Mouse (Mus musculus): ENCODE data around the gene Clybl. TPM values are rescaled to one million over a fixed set of nuclear protein-coding genes. Genes with fewer than 3 reads are reported as not detected.

The Clybl gene
- total and polyA plus RNA-seq, 3 experiments = 16.5 to 25.7 (median 18.7) TPM

- no peaks in the 10 kb centered on the region for H3K9me3 ChIP-seq (replicated peaks; ENCODE audit: low read length)
- DNase-seq (ENCODE audit: extremely low read depth) = no peak
- no peaks in the 10 kb centered on the region for H3K79me2 ChIP-seq (replicated peaks; ENCODE audit: control insufficient read depth, extremely low read depth, insufficient read depth, poor library complexity, severe bottlenecking)
- in situ Hi-C loops (cut with MboI; ENCODE audit: low pct_ligation_motif_present, low pct_unique_long_range_greater_than_20kb, low sequenced_read_pairs) = no loop called here
- no peak overlapping the region for H3K9ac ChIP-seq (ENCODE audit: insufficient read depth, low read depth)
- TF ChIP-seq USF2 (conservative IDR thresholded peaks at IDR 0.05; ENCODE audit: low read depth, low read length) (no peak), HCFC1 (IDR thresholded peaks at IDR 0.05; ENCODE audit: low read depth, low read length) (no peak), POLR2AphosphoS2 (IDR thresholded peaks at IDR 0.05; ENCODE audit: low read depth, low read length) (no peak), ELF1 (IDR thresholded peaks at IDR 0.05; ENCODE audit: low read depth, low read length) (no peak), MAFK (IDR thresholded peaks at IDR 0.05; ENCODE audit: insufficient replicate concordance, low read length) (no peak), RCOR1 (conservative IDR thresholded peaks at IDR 0.05; ENCODE audit: low read depth, low read length) (no peak), NELFE (IDR thresholded peaks at IDR 0.05; ENCODE audit: low read depth, low read length) (no peak), GABPA (IDR thresholded peaks at IDR 0.05; ENCODE audit: insufficient replicate concordance, low read depth, low read length) (no peak), UBTF (IDR thresholded peaks at IDR 0.05; ENCODE audit: low read depth, low read length) (no peak), MEF2A (IDR thresholded peaks at IDR 0.05; ENCODE audit: borderline replicate concordance, low read depth, low read length) (no peak)
- no peaks in the 10 kb centered on the region for H3K27me3 ChIP-seq (replicated peaks)
- no peak overlapping the region for H3K27ac ChIP-seq (ENCODE audit: insufficient read depth, low read depth)
- dilution Hi-C loops (cut with MboI; ENCODE audit: extremely low pct_ligation_motif_present, extremely low pct_unique_long_range_greater_than_20kb, low sequenced_read_pairs) = no loop called here
- no peak overlapping the region for H3K4me2 ChIP-seq (ENCODE audit: insufficient read depth, low read depth, poor library complexity, severe bottlenecking)
- H3K36me3 ChIP-seq (replicated peaks in 1 of 2; ENCODE audit: control insufficient read depth in 1 of 2, insufficient read depth in 1 of 2, low read length in 1 of 2) = no peaks in the 10 kb centered on the region
- H3K4me1 ChIP-seq (ENCODE audit: control insufficient read depth in 1 of 2, insufficient read depth in 2 of 2) = 0 out of 4 replicates have a peak, but pooled peaks cover 0 to 2% of the 10 kb centered on the region in 2 experiments
- no peak overlapping the region for H3K4me3 ChIP-seq (replicated peaks in 1 of 3; ENCODE audit: low read depth in 2 of 3, low read length in 2 of 3, poor library complexity in 1 of 3)
Measured at GRCm38 (mm10) chr14:122349326-122349725, 167.8 kb downstream of the Clybl start.

- no peak overlapping the region for H3K4me3 ChIP-seq (replicated peaks in 1 of 3; ENCODE audit: low read depth in 2 of 3, low read length in 2 of 3, poor library complexity in 1 of 3)
- no peak for TF ChIP-seq SIN3A (IDR thresholded peaks at IDR 0.05; ENCODE audit: low read length)
- TF ChIP-seq ZKSCAN1 (IDR thresholded peaks at IDR 0.05; ENCODE audit: borderline replicate concordance, low read depth, low read length) = no peak
- TF ChIP-seq TBP (conservative IDR thresholded peaks at IDR 0.05; ENCODE audit: low read depth, low read length) = no peak
- TF ChIP-seq RCOR1 (conservative IDR thresholded peaks at IDR 0.05; ENCODE audit: low read depth, low read length) = no peak
- TF ChIP-seq MAX (IDR thresholded peaks at IDR 0.05; ENCODE audit: low read length) = no peak
- TF ChIP-seq ZMIZ1 (IDR thresholded peaks at IDR 0.05; ENCODE audit: low read depth, low read length) = no peak
- no peak for TF ChIP-seq NRF1 (IDR thresholded peaks at IDR 0.05; ENCODE audit: low read depth, low read length)
- TF ChIP-seq MAFK (IDR thresholded peaks at IDR 0.05; ENCODE audit: insufficient replicate concordance, low read length) = no peak
- no peak for TF ChIP-seq MEF2A (IDR thresholded peaks at IDR 0.05; ENCODE audit: borderline replicate concordance, low read depth, low read length)
- no peak for TF ChIP-seq ETS1 (conservative IDR thresholded peaks at IDR 0.05; ENCODE audit: low read depth, low read length)
- no peak for TF ChIP-seq EP300 (IDR thresholded peaks at IDR 0.05; ENCODE audit: low read length)
- TF ChIP-seq SMC3 (IDR thresholded peaks at IDR 0.05; ENCODE audit: low read depth, low read length) = no peak
- no peak for TF ChIP-seq NELFE (IDR thresholded peaks at IDR 0.05; ENCODE audit: low read depth, low read length)
- TF ChIP-seq POLR2A (IDR thresholded peaks at IDR 0.05; ENCODE audit: low read depth, low read length) = no peak
- no peak for TF ChIP-seq MYC (IDR thresholded peaks at IDR 0.05; ENCODE audit: low read depth, low read length)
- no peak for TF ChIP-seq USF2 (conservative IDR thresholded peaks at IDR 0.05; ENCODE audit: low read depth, low read length)
- no peak for TF ChIP-seq CHD2 (IDR thresholded peaks at IDR 0.05; ENCODE audit: low read length)
- TF ChIP-seq IRF4 (IDR thresholded peaks at IDR 0.05; ENCODE audit: low read depth, low read length) = no peak
- no peaks in the 10 kb centered on the region for H3K9me3 ChIP-seq (replicated peaks; ENCODE audit: low read length)
- no peaks in the 10 kb centered on the region for H3K36me3 ChIP-seq (replicated peaks in 1 of 2; ENCODE audit: control insufficient read depth in 1 of 2, insufficient read depth in 1 of 2, low read length in 1 of 2)
- H3K79me2 ChIP-seq (replicated peaks; ENCODE audit: control insufficient read depth, extremely low read depth, insufficient read depth, poor library complexity, severe bottlenecking) = no peaks in the 10 kb centered on the region
- no peak for DNase-seq (ENCODE audit: extremely low read depth)
- H3K9ac ChIP-seq (ENCODE audit: insufficient read depth, low read depth) = no peak overlapping the region
- H3K4me2 ChIP-seq (ENCODE audit: insufficient read depth, low read depth, poor library complexity, severe bottlenecking) = no peak overlapping the region
- 0 out of 4 replicates have a peak, but pooled peaks cover 0 to 2% of the 10 kb centered on the region in 2 experiments for H3K4me1 ChIP-seq (ENCODE audit: control insufficient read depth in 1 of 2, insufficient read depth in 2 of 2)
- H3K27ac ChIP-seq (ENCODE audit: insufficient read depth, low read depth) = no peak overlapping the region
- no peaks in the 10 kb centered on the region for H3K27me3 ChIP-seq (replicated peaks)
- in situ Hi-C loops (cut with MboI; ENCODE audit: low pct_ligation_motif_present, low pct_unique_long_range_greater_than_20kb, low sequenced_read_pairs) (no loop called here), dilution Hi-C loops (cut with MboI; ENCODE audit: extremely low pct_ligation_motif_present, extremely low pct_unique_long_range_greater_than_20kb, low sequenced_read_pairs) (no loop called here)
Measured at GRCm38 (mm10) chr14:122349761-122350160, 168.3 kb downstream of the Clybl start.

Data from CH12.LX (cell line).